Mouse (Mus musculus): Measurements from ENCODE around the gene 4933427D14Rik. TPM values are rescaled to one million over a fixed set of nuclear protein-coding genes. Genes with fewer than 3 reads are reported as not detected.

Gene 4933427D14Rik
- total RNA-seq, 2 experiments from 2014 or later, result 26.1 to 39.9 TPM

DNA sequence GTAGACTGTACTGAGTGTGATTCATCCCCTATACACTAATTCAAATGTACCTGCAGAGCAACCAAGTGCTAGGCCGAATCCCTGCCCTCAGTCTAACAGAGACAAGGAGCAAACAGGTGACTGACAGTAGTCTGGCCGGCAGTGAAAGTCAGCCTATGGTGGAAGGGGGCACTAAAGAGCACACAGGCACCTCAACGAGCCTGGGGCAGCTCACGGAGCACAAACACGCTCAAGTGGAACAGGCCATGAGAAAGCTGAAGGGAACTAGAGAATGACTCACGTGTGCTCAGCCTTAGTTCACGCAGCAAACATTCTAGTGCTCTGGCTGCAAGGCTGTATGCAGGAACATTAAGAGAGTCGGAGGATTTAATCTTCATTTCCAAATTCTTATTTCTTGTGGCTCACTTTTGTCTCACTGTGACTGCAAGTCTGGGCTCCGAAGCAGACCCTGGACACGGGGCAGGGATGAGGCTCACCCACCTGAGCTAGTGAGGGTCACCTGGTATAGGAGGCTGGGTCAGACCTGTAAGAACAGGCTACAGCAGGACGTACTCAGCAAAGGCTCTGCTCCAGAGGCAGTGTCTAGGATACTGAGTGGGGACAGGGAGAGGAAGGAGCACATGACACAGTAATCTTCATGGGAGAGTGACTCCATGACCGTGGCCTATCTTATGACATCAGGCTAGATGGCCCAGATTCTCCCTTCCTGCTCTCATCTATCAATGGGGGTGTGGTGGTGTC is 54.0 kb downstream of the 4933427D14Rik start:
- DNase-seq (ENCODE audit: low spot score in 2 of 2), result no peak
- intact Hi-C loops (cut with DNase I), result no loop called here

DNA sequence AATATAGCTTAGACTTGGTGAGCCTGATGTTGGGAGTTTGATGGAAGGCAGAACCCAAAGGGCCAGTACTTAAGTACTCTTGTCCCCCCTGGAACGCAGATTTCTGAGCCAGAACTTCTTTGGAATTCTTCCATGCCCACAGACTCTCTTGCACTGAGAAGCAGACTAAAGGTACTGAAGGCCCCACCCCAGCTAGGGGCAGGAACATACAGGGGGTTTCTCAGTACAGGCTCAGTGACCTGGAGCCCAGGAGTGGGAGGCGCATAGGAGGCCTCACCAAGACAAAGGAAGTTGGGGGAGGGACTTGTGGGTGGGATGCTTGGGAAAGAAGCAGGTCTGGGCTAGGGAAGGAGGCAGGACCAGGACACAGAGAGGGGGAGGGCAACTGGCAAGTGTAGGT is 56.1 kb downstream of the 4933427D14Rik start:
- no peak for DNase-seq (ENCODE audit: low spot score in 2 of 2)

DNA sequence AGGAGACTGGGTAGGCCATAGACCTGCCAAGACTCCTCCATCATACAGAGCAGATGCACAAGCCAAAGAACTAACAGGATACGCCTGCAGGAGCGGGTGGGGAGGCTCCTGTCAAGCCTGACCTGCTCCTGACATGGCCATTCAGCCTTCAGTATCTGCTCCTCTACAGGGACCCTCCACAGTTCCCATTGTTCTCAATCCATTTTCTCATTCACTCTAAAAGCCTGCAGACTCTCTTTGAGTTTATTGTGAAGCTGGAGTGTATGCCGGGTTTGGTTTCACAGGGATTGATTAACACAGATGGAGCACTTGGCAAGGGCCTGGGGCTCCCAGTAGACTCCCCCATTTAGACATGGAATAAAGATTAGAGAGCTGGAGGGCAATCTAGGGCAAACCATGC is 59.3 kb downstream of the 4933427D14Rik start:
- intact Hi-C loops (cut with DNase I), result no loop called here
- DNase-seq (ENCODE audit: low spot score in 2 of 2), result no peak

More for the DNA sequence above, 56.1 kb downstream of the 4933427D14Rik start:
- intact Hi-C loops (cut with DNase I), result no loop called here

DNA sequence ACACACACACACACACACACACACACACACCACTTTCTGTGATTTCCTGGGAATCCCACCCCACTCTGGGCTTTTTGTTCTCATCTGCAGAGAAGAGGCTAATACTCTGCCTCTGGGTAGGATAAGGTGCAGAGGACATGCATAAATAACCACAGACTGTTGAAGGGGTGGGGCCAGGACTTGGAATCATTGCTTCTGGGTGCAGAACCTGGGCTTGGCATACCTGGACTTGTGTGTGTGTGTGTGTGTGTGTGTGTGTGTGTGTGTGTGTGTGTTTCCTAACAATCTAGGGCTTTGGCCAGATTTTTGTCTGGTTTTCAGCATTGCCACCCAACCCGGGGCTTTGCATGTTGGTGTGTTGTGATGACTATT is 61.4 kb downstream of the 4933427D14Rik start:
- intact Hi-C loops (cut with DNase I), result no loop called here

DNA sequence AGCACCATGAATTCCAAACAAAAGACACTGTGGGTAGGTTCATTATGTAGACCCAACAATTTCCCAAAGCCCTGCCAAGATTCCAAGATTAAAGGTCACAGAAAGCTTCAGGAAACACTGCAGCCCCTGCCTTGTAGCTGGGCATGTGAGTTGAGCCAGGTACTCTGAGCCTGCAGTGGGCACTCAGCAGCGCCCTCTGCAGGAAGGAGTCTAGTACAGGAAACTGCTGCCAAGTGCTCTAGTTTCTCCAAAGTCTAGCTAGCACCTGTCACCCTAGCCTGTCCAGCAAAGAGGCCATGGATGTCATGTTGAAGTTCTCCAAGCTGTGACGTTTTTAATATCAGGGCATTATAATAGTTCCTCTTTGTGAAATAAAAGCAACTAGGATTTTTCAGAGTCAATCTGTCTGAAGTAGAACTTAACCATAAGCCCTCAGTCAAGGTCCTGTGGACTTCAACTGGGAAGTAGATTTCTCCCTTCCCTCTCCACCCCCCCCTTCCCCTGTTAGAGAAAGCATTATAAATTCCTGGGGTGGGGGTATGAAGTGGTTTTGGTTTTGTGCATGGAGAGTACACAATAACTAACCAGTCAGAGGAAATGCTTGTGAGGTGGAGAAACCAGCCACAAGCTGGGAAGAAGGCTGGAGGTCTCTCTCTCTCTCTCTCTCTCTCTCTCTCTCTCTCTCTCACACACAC is 61.9 kb downstream of the 4933427D14Rik start:
- intact Hi-C loops (cut with DNase I), result no loop called here
- DNase-seq (ENCODE audit: low spot score in 2 of 2), result no peak

More for the DNA sequence above, 61.4 kb downstream of the 4933427D14Rik start:
- no peak for DNase-seq (ENCODE audit: low spot score in 2 of 2)

DNA sequence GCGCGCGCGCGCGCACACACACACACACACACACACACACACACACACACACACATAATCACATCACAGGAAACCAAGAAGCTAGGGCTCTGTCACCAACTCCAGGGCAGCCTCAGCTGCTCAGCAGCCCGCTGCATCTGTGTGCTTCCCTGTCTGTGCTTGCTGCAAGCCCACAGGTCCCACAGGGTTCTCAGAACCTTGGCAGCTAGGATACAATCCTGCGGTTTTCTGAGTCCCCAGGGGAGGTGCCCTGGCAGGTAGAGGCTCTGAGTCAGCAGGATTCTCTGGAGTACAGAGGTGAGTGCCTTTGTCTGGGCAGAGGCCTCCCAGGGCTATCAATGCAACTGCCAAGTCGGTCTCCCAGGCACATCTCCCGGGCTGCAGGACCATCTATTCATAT is 64.4 kb downstream of the 4933427D14Rik start:
- DNase-seq (ENCODE audit: low spot score in 2 of 2), result no peak
- intact Hi-C loops (cut with DNase I), result no loop called here

DNA sequence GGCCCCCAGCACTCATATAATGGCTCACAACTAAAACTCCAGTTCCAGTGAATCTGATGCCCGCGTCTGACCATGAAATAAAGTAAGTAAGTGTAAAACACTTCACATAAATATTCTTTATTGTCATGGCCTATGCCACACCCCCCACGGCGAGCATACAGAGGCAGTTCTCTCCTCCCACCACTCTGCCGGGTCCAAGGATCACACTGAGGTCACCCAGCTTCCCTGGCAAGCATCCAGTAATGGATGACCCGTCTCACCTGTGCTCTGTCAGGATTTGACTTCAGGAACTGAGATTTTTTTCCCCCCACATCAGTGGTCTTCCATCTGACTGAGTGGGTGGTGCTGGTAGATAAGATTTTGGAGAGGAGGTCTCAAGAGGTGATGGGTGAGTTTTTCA is 67.1 kb downstream of the 4933427D14Rik start:
- intact Hi-C loops (cut with DNase I), result no loop called here
- no peak for DNase-seq (ENCODE audit: low spot score in 2 of 2)

DNA sequence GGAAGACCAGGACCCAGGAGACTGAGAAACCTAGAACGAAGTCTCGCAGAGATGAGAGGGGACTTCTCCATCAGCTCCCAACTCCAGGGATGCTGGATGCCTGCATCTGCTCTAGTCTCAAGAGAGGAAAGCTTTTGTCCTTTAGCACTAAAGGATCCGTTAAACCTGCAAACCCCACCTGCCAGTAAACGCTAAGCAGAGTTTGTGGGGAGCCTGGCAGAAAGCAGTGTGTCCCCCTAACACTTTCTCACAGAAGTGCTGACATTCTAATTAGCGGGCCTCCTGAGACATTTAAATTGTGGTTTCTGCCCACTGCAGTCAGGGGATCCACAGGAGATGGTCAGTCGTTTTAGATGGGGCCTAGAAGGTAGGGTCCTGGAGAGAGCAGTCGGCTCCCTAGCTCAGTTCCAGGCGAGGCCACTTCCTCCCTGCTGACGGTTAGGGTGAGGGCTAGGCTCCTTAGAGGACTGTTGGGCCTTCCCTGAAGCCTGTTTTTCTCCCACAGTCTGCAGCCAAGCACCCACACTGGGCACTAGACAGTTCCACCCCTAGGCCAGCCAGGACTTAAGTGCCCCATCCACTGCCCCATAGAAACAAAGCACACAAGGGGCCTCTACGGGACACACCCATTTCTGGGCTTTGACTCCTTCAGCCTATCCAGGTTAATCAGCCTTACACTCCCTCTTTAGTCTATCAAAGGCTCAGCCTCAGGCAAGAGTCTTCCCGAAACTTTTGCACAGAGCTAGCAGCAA is 70.9 kb downstream of the 4933427D14Rik start:
- intact Hi-C loops (cut with DNase I), result no loop called here
- no peak for DNase-seq (ENCODE audit: low spot score in 2 of 2)

DNA sequence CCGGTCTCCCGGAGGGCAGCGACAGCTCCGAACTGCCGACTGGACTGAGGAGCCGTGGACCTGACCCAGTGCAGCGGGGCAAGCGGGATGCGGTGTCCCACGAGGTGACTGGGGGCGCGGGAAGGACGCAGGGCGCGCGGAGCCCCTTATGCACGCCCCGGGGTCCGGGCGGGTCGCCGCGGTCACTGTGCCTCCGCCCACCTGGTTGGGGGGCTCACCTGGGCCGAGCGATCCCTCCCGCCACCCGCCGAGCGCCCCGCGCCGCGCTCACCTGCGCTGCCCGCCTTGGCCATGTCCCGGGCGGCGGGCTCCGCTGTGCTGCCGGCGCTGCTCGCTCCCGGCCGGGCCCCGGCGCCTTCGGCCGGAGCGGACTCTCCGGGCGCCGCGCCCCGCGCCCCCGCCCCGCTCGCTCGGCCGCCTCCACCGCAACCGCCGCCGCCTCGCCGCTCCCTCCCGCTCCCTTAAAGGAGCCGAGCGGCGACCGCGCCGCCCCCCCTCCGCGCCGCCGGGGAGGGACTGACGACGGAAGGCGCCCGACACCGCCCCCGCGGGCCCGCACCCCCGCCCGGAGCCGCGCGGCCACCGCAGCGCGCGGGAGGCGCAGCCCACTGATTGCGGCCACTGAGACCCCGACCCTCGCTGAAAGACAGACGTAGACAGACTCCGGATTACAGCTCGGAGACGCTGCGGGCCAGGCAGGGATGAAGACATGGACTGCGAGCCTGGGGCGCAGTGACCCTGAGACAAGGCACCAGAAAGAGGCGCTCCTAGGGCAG is 71.7 kb downstream of the 4933427D14Rik start, which contains the start of gene Pitpnm3:
TSS of gene Pitpnm3 (minus strand) at position 396 of the 776 bp plus-strand sequence.
- intact Hi-C loops (cut with DNase I), result loop anchor here (2.0 kb wide), 2 partner anchors 49 to 83 kb away; no protein-coding TSS in a partner anchor
- DNase-seq (ENCODE audit: low spot score in 2 of 2), result peak; percentile 64 to 78

DNA sequence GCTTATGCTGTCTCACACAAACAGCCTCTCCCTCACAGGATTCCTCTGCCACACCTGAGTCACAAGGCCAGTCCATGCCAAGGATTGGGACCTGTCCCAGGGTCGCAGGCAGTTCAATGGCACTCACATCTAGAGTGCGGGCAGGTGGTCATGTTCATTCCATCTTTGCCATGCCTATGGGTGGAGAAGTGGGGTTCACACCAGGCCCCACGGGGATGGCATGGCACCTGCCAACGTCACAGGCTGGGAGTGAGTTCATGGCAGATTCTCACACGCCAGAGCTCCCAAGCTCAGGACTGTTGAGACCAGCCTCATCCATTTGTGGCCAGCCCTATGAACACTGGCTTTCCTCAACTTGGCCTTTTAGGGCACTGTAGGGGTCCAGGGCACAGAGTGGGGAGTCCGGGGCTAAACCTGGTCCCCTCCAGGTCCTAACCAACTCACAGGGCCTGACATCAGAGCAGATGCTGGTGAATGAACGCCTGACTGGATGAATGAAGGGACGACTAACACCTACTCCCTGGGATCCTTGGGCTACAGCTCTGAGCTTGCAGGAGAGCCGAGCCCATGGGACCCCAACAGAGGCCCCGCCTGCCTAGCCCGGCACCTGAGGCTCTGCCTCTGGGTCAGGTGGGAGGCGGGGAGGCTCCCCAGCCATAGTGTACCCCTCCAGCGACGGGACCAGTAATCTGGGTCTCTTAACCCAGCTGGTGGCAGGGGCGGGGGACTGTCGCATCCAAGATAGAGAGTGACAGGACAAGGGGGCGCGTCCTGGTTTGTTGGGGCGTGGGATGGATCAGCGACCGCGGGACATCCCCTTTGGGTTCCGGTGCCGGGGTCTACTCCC is 72.5 kb downstream of the 4933427D14Rik start:
- intact Hi-C loops (cut with DNase I), result loop anchor here (2.0 kb wide), 2 partner anchors 48 to 82 kb away; no protein-coding TSS in a partner anchor
- DNase-seq (ENCODE audit: low spot score in 2 of 2), result peak; percentile 35 to 41

DNA sequence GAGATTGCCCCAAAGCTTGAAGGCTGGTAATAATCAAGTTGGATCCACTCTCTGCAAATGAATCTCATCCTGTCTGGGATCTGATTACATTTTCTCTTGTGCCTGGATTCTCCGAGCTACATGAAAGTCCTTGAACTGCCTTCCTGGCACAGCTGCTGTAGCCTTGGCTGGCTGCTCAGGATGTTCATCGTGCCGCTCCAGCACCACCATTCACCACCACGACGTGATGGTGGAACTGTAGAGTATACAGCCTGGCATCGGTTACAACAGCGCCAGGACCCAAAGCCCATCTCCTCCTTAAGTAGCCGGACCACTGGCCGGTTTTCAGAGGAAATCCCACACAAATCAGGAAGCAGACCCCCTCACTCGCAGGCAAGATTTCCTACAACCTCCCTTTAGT is 74.2 kb downstream of the 4933427D14Rik start:
- DNase-seq (ENCODE audit: low spot score in 2 of 2), result peak in 1 of 2 experiments; percentile 37
- intact Hi-C loops (cut with DNase I), result no loop called here

DNA sequence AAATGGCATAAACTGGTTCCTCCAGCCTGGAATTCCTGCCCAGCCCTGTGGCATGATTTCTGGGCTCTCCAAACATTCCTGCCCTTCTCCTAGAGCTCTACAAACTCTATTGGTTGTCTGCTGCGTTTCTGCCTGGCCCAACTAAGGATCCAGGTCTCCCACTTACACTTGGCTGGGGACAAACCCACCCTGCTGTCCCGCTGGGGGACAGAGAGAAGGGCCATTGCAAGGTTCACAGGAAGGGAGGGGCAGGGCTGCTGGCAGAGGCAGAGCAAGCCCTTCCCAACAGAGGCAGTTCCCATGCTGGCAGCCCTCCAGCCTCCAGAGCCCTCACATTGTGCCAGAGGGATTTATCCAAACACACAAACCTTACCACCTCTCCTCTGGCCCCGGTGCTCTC is 75.0 kb downstream of the 4933427D14Rik start:
- peak; percentile 38 to 41 for DNase-seq (ENCODE audit: low spot score in 2 of 2)
- intact Hi-C loops (cut with DNase I), result no loop called here

DNA sequence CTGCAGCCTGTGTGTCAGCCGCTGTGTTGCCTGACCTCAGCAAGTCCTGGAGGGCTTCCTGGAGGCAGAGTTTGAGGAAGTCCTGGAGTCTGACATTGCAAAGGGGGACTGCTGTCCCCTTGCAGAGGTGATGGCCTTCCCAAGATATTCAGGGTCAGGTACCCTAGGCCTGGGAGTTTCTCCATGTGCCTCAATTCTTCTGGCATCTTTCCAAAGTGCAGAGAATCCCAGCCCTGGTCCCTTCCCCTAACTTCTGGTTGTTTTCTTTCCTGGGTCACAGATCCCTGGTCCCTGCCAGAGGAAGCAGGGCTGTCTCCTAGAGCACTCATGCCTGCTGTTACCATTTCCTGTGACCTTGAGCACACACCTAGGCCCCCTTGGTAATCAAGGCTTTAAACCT is 75.6 kb downstream of the 4933427D14Rik start:
- DNase-seq (ENCODE audit: low spot score in 2 of 2), result no peak
- intact Hi-C loops (cut with DNase I), result no loop called here

DNA sequence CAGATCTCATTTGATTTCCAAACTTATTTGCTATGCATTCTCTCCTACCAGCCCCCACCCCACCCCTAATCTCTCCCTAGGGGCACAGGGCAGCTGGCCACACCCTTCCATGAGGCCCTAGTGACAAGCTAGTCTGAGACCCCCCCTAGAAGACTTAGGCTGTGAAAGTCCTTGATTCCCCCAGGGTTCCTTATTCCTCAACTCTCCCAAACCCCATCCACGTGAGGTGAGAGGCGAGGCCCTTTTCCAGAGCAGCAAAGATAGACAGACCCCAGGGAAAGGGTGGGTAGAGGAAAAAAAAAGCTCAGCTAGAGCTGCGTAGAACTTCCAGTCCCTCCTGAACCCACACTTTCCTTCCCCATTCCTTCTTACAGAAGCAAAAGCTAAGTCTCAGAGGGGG is 76.4 kb downstream of the 4933427D14Rik start:
- DNase-seq (ENCODE audit: low spot score in 2 of 2), result no peak
- intact Hi-C loops (cut with DNase I), result no loop called here

DNA sequence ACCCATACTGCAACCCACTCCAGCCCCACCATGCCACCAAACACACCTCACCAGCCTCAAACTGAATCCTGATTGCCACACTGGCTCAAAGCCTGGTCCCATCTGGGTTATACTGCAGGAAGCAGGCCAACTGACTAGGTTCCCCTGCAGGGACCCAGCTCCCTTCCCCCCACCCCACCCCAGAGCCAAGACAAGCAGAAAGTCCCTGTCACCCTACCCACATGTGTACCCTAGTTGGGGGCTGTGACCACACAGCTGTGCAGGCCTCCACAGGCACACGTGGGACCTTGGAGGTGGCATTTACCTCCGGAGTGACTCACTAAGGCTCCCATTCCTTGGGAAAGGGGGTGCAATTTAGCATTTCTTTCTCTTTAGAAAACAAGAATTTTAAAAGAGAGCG is 76.8 kb downstream of the 4933427D14Rik start:
- DNase-seq (ENCODE audit: low spot score in 2 of 2), result peak in 1 of 2 experiments; percentile 33
- intact Hi-C loops (cut with DNase I), result no loop called here

DNA sequence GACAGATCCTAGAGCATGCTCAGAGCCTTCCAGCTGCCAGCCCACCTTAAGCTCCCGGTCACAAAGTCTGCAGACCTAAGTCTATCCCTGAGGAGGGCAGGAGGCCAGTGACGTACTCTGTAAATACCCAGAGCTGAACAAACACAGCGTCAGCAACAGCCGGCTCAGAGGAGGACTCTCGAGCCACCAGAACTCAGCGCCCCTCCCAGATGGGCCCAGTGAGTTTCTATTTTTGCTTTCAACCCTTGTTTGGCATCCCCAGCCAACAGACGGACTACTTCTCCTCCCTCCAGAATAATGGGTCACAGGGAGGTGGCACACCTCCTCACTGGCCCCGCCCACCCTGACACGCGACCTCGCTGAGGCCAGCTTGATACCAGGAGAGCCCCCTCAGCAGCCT is 77.2 kb downstream of the 4933427D14Rik start:
- DNase-seq (ENCODE audit: low spot score in 2 of 2), result peak; percentile 40 to 59

DNA sequence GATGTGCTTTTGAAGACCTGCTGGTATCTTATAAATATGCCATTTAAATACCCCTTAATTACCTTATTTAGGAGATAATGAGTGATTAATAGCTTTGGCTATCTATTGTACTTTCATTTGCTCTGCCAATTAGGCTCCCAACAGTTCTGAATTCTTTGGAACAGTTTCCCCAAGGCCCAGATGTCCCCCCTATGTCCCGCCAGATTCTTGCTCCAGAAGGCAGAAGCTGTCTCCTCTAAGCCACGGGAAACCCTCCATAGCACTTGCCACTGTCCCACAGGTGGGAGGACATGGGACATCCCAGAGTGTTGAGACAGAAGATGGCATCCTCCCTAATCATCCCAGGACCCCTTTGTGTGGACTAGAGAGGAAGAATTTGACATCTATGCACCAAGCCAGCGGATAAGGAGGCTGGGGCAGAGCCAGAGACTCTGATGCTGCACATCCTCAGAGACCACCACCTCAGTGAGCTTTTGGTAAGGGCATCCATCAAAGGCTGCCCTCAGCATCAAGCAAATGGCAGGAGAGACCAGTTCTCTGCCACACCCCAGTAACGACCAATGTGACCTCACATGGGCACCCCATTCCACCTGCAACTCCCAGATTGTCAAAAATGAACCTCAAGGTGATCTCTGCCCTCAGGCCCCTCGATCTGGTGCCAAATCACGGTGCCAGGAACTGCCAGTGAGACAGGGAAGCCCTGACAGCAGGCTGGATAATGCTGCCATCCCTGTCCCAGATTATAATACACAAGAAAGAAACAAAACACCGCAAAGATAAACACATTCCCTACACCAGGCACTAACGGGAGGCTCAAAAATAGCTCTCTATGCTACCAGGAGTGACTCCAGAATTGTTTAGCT is 78.0 kb downstream of the 4933427D14Rik start:
- DNase-seq (ENCODE audit: low spot score in 2 of 2), result no peak
- intact Hi-C loops (cut with DNase I), result no loop called here

More for the DNA sequence above, 77.2 kb downstream of the 4933427D14Rik start:
- intact Hi-C loops (cut with DNase I), result no loop called here

Measured in left cerebral cortex, postnatal 36 days (tissue).